Mouse (Mus musculus): ENCODE data around the gene Srrm4.

- no peak for TF ChIP-seq CTCF (conservative IDR thresholded peaks at IDR 0.05; ENCODE audit: low read length)
- no peak for TF ChIP-seq POU5F1 (IDR thresholded peaks at IDR 0.05; ENCODE audit: borderline replicate concordance, low read length)
Observed at GRCm38 (mm10) chr5:116553868-116554267, 37.7 kb downstream of the Srrm4 start.

Measured in E14TG2a.4 (cell line).